Mouse (Mus musculus): ENCODE measurements at regions not wholly inside any gene's neighbourhood (a gene's known extent, or its start where the extent isn't known, plus 50 kb on each side); places are given as distances from the start of the nearest gene placed in this dataset.

DNA sequence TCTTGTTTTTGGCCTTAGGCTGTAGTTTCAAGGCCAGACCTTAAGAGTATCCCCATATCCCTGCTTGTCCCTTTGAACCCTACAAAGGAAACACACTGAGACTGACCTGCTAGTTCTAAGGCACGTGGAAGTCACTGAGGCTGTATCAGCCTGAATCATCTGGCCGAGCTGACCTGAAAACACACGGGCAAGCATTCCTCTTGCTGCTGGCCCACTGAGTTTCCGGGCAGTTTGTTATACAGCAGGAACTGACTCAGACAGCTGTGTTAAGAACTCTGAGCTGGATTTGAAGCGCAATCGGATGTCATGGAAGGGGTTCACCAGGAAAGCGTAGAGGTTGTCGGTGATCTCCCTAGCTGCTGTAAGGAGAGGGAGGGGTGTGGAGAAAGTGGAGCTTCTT, 75.9 kb upstream of the Zc3h12a start:
- no peak for TF ChIP-seq POLR2A (IDR thresholded peaks at IDR 0.05; ENCODE audit: extremely low read depth, insufficient read depth, low read length)
- TF ChIP-seq CTCF (IDR thresholded peaks at IDR 0.05; ENCODE audit: low read depth, low read length): no peak
